Mouse (Mus musculus): ENCODE measurements around the gene Ccr3. TPM values are rescaled to one million over a fixed set of nuclear protein-coding genes. Genes with fewer than 3 reads are reported as not detected.
A peak's percentile ranks its signal among the peaks of the same experiment; 100 is the strongest.

Ccr3 gene
- total and polyA plus RNA-seq, 3 experiments: 0.04 TPM; not detected in 2

DNA sequence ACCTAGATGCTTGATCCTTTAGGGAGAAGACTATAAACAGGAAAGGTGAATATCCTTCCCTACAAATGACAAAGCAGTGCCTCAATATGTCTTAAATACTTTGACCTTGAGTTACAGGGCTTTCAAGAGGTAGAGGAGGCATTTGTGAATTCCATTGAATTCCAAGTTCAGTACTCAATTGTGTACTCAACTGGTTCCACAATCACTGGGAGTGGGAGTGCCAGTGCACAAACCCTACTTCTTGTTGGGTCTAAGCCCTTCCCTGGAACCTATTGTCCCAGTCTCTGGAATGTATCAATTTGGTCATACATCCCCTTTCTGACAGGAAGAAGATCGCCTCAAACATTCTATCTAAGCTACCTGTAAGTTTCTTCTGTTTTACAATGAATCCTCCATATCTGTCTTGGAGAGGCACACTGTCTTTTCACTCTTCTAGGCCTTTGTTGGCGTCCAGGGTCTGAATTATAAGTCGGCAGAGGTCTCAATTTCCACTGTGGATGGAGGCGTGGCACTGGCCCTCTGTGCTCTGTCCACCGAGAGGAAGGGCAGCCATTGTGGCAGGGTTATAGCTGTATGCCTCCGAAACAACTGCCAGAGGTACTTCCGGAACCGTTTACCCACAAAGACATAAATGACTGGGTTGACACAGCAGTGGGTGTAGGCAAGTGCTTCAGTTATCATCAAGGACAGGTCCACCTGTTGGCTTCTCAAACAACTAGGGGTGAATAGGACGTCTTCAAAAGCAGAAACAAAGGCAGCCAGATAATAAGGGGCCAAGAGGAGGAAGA lies 44.7 kb upstream of the Ccr3 start:
- Histone ChIP-seq H3K9me3 (replicated peaks; ENCODE audit: low read length) (no peaks in the 10 kb centered on the region), H3K36me3 (replicated peaks in 1 of 2; ENCODE audit: control insufficient read depth in 1 of 2, insufficient read depth in 1 of 2, low read length in 1 of 2) (no peaks in the 10 kb centered on the region), H3K79me2 (replicated peaks; ENCODE audit: control insufficient read depth, extremely low read depth, insufficient read depth, poor library complexity, severe bottlenecking) (no peaks in the 10 kb centered on the region), H3K4me2 (ENCODE audit: insufficient read depth, low read depth, poor library complexity, severe bottlenecking) (peak overlapping the region; percentile 16; the same call in 1 of the 2 replicates), H3K27ac (ENCODE audit: insufficient read depth, low read depth) (no peak overlapping the region), H3K4me3 (replicated peaks in 1 of 3; ENCODE audit: low read depth in 2 of 3, low read length in 2 of 3, poor library complexity in 1 of 3) (no peak overlapping the region), H3K4me1 (ENCODE audit: control insufficient read depth in 1 of 2, insufficient read depth in 2 of 2) (peaks cover 18 to 50% of the 10 kb centered on the region in 2 experiments), H3K9ac (ENCODE audit: insufficient read depth, low read depth) (no peak overlapping the region), H3K27me3 (replicated peaks) (no peaks in the 10 kb centered on the region)
- in situ Hi-C loops (cut with MboI; ENCODE audit: low pct_ligation_motif_present, low pct_unique_long_range_greater_than_20kb, low sequenced_read_pairs): no loop called here
- DNase-seq (ENCODE audit: extremely low read depth): no peak
- TF ChIP-seq JUND (conservative IDR thresholded peaks at IDR 0.05; ENCODE audit: low read depth, low read length) (peak; percentile 68), NRF1 (IDR thresholded peaks at IDR 0.05; ENCODE audit: low read depth, low read length) (no peak), MYC (IDR thresholded peaks at IDR 0.05; ENCODE audit: low read depth, low read length) (no peak), NELFE (IDR thresholded peaks at IDR 0.05; ENCODE audit: low read depth, low read length) (no peak), MXI1 (IDR thresholded peaks at IDR 0.05; ENCODE audit: low read depth, low read length) (no peak), MAZ (IDR thresholded peaks at IDR 0.05; ENCODE audit: low read depth, low read length) (no peak), IRF4 (IDR thresholded peaks at IDR 0.05; ENCODE audit: low read depth, low read length) (peak; percentile 79), TBP (conservative IDR thresholded peaks at IDR 0.05; ENCODE audit: low read depth, low read length) (0 out of 2 replicates have a peak, but pooled peaks have one; percentile 34), TCF12 (IDR thresholded peaks at IDR 0.05; ENCODE audit: low read depth, low read length) (peak; percentile 74), ZNF384 (IDR thresholded peaks at IDR 0.05; ENCODE audit: low read depth, low read length) (no peak), MEF2A (IDR thresholded peaks at IDR 0.05; ENCODE audit: borderline replicate concordance, low read depth, low read length) (no peak), PAX5 (IDR thresholded peaks at IDR 0.05; ENCODE audit: low read length) (no peak), CTCF (conservative IDR thresholded peaks at IDR 0.05 in 1 of 2, IDR thresholded peaks at IDR 0.05 in 1 of 2; ENCODE audit: low read depth in 2 of 2, low read length in 2 of 2) (no peak), SIN3A (IDR thresholded peaks at IDR 0.05; ENCODE audit: low read length) (no peak), EP300 (IDR thresholded peaks at IDR 0.05; ENCODE audit: low read length) (peak; percentile 69), GABPA (IDR thresholded peaks at IDR 0.05; ENCODE audit: insufficient replicate concordance, low read depth, low read length) (no peak), ZMIZ1 (IDR thresholded peaks at IDR 0.05; ENCODE audit: low read depth, low read length) (no peak), JUN (IDR thresholded peaks at IDR 0.05; ENCODE audit: insufficient read depth, low read depth, low read length) (peak; percentile 27; the same call in 1 of the 2 replicates), ZC3H11A (IDR thresholded peaks at IDR 0.05; ENCODE audit: low read depth, low read length) (no peak), SMC3 (IDR thresholded peaks at IDR 0.05; ENCODE audit: low read depth, low read length) (no peak), RCOR1 (conservative IDR thresholded peaks at IDR 0.05; ENCODE audit: low read depth, low read length) (no peak), ELF1 (IDR thresholded peaks at IDR 0.05; ENCODE audit: low read depth, low read length) (0 out of 2 replicates have a peak, but pooled peaks have one; percentile 46), CHD1 (IDR thresholded peaks at IDR 0.05; ENCODE audit: low read depth, low read length) (no peak), POLR2A (IDR thresholded peaks at IDR 0.05; ENCODE audit: low read depth, low read length) (peak; percentile 44), KAT2A (IDR thresholded peaks at IDR 0.05; ENCODE audit: insufficient replicate concordance, low read length) (no peak), MAX (IDR thresholded peaks at IDR 0.05; ENCODE audit: low read length) (no peak), CHD2 (IDR thresholded peaks at IDR 0.05; ENCODE audit: low read length) (no peak), BHLHE40 (IDR thresholded peaks at IDR 0.05; ENCODE audit: low read depth, low read length) (no peak), ZKSCAN1 (IDR thresholded peaks at IDR 0.05; ENCODE audit: borderline replicate concordance, low read depth, low read length) (no peak), MAFK (IDR thresholded peaks at IDR 0.05; ENCODE audit: insufficient replicate concordance, low read length) (no peak), ETS1 (conservative IDR thresholded peaks at IDR 0.05; ENCODE audit: low read depth, low read length) (0 out of 2 replicates have a peak, but pooled peaks have one; percentile 8), RAD21 (IDR thresholded peaks at IDR 0.05; ENCODE audit: low read depth, low read length) (no peak), USF1 (IDR thresholded peaks at IDR 0.05; ENCODE audit: low read depth, low read length) (no peak), E2F4 (IDR thresholded peaks at IDR 0.05; ENCODE audit: insufficient replicate concordance, low read depth, low read length) (no peak), HCFC1 (IDR thresholded peaks at IDR 0.05; ENCODE audit: low read depth, low read length) (no peak), UBTF (IDR thresholded peaks at IDR 0.05; ENCODE audit: low read depth, low read length) (no peak), POLR2AphosphoS2 (IDR thresholded peaks at IDR 0.05; ENCODE audit: low read depth, low read length) (no peak), USF2 (conservative IDR thresholded peaks at IDR 0.05; ENCODE audit: low read depth, low read length) (no peak)
- dilution Hi-C loops (cut with MboI; ENCODE audit: extremely low pct_ligation_motif_present, extremely low pct_unique_long_range_greater_than_20kb, low sequenced_read_pairs): no loop called here

All from CH12.LX (cell line).